Mouse (Mus musculus) E14TG2a.4 (cell line): Measurements from ENCODE around the gene Bbx.

ENCODE experiments used
- CTCF ChIP-seq: conservative IDR thresholded peaks from 2 replicates; pipeline ENCODE4 v1.5.1; 2014; ENCODE audit warnings: low read length
- NANOG ChIP-seq: IDR thresholded peaks from 2 replicates; pipeline ENCODE4 v1.6.1; 2014; ENCODE audit warnings: borderline replicate concordance, low read length, mixed read lengths
- POU5F1 ChIP-seq: IDR thresholded peaks from 2 replicates; pipeline ENCODE4 v1.6.1; 2014; ENCODE audit warnings: low read length, borderline replicate concordance

DNA sequence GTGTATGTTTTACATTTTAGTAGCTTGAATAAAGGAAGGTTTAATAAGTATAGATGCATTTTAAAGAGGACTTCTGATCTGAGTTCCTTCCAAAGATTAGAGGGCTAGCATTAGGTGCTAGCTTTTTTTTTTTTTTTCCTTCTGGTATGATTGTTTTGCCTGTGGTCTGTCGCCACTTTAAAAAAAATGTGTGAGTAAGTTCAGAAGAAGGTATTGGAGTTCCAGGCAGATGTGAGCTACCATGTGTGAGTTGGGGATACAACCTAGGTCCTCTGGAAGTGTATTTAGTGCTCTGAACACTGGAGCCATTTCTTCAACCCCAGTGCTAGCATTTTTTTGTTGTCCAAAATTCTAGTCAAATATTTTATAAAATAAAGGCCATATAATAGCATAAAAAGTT, 23.9 kb upstream of the Bbx start:
- TF ChIP-seq CTCF (no peak), POU5F1 (no peak), NANOG (no peak)
